Mouse (Mus musculus) heart, embryonic 14.5 days (tissue): ENCODE measurements at regions not wholly inside any gene's neighbourhood (a gene's known extent, or its start where the extent isn't known, plus 50 kb on each side); places are given as distances from the start of the nearest gene placed in this dataset.

Experiments used
- ATAC-seq: fragments of 200-750 bp; cut with Nextera tagmentation; 2 replicates; pipeline ENCODE4 v1.8.0; 2017; ENCODE audit warnings: low read depth, moderate TSS enrichment; ENCODE audit not compliant: insufficient number of reproducible peaks, insufficient read depth, low FRiP score
- H3K27ac ChIP-seq, 2 experiments: fragments of 200-500 bp in 1 of 2; fragments of 300-500 bp in 1 of 2; sonication (generic) in 1 of 2; replicated peaks in 1 of 2; 2 replicates each; pipeline ENCODE4 v1.5.1; 2012 to 2014; ENCODE audit warnings: low read depth in 2 of 2, low read length in 2 of 2, control low read depth in 1 of 2, mild to moderate bottlenecking in 1 of 2, mixed read lengths in 1 of 2; ENCODE audit not compliant: control insufficient read depth in 1 of 2, insufficient read depth in 1 of 2
- H3K27me3 ChIP-seq: fragments of 300-500 bp; sonication (generic); 2 replicates; pipeline ENCODE4 v1.6.1; 2014; ENCODE audit warnings: mild to moderate bottlenecking, low read length, control low read depth; ENCODE audit not compliant: control insufficient read depth, insufficient read depth
- H3K36me3 ChIP-seq: fragments of 300-500 bp; sonication (generic); 2 replicates; pipeline ENCODE4 v1.6.1; 2014; ENCODE audit warnings: mild to moderate bottlenecking, control low read depth, low read length, mixed read lengths; ENCODE audit not compliant: control insufficient read depth, insufficient read depth
- H3K4me1 ChIP-seq, 2 experiments: fragments of 200-500 bp in 1 of 2; fragments of 300-500 bp in 1 of 2; sonication (generic) in 1 of 2; 2 replicates each; pipeline ENCODE4 v1.6.1; 2012 to 2014; ENCODE audit warnings: low read length in 2 of 2, control low read depth in 1 of 2, mixed read lengths in 1 of 2; ENCODE audit not compliant: control insufficient read depth in 2 of 2, insufficient read depth in 2 of 2
- H3K4me2 ChIP-seq: fragments of 300-500 bp; sonication (generic); 2 replicates; pipeline ENCODE4 v1.6.1; 2014; ENCODE audit warnings: mild to moderate bottlenecking, low read length
- H3K4me3 ChIP-seq, 2 experiments: fragments of 200-500 bp in 1 of 2; fragments of 300-500 bp in 1 of 2; sonication (generic) in 1 of 2; 2 replicates each; pipeline ENCODE4 v1.5.1; 2012 to 2014; ENCODE audit warnings: low read length in 2 of 2, mild to moderate bottlenecking in 2 of 2, control low read depth in 1 of 2, low read depth in 1 of 2, moderate library complexity in 1 of 2; ENCODE audit not compliant: control insufficient read depth in 1 of 2, insufficient read depth in 1 of 2
- H3K9ac ChIP-seq: fragments of 300-500 bp; sonication (generic); 2 replicates; pipeline ENCODE4 v1.6.1; 2014; ENCODE audit warnings: mild to moderate bottlenecking, low read length
- H3K9me3 ChIP-seq: fragments of 300-500 bp; sonication (generic); 2 replicates; pipeline ENCODE4 v1.6.1; 2016; ENCODE audit warnings: low read length, control low read depth; ENCODE audit not compliant: control insufficient read depth
- WGBS: fragments of 180-500 bp; shearing (Covaris S2); extraction: QIAGEN DNeasy Blood & Tissue Kit; methylation state at CpG from one replicate; pipeline ENCODE4 v1.1.7; 2014; 5-methylcytosine and 5-hydroxymethylcytosine counted together

- Histone ChIP-seq H3K27me3 (no peaks in the 10 kb centered on the region), H3K27ac (no peak overlapping the region), H3K9ac (no peak overlapping the region), H3K9me3 (no peaks in the 10 kb centered on the region), H3K4me2 (no peak overlapping the region), H3K4me1 (no peaks in the 10 kb centered on the region), H3K4me3 (no peak overlapping the region), H3K36me3 (no peaks in the 10 kb centered on the region)
- WGBS: 73% methylated on average over 2 of the region's 2 CpGs
- no peak for ATAC-seq
These were observed 178.1 kb downstream of the 9330182O14Rik start for GRCm38 (mm10) chr15:40312226-40312625.

- Histone ChIP-seq H3K4me1 (no peaks in the 10 kb centered on the region), H3K4me3 (no peak overlapping the region), H3K27me3 (no peaks in the 10 kb centered on the region), H3K36me3 (no peaks in the 10 kb centered on the region), H3K27ac (no peak overlapping the region), H3K9me3 (no peaks in the 10 kb centered on the region), H3K4me2 (no peak overlapping the region), H3K9ac (no peak overlapping the region)
- ATAC-seq: no peak
- 66% methylated on average over 2 of the region's 2 CpGs for WGBS
These were observed 205.6 kb downstream of the 9330182O14Rik start for GRCm38 (mm10) chr15:40339746-40340145.

- no peak overlapping the region for H3K9ac ChIP-seq
- 64% methylated on average over 1 of the region's 1 CpGs for WGBS
- no peak overlapping the region for H3K4me3 ChIP-seq
- H3K4me2 ChIP-seq: no peak overlapping the region
- H3K4me1 ChIP-seq: no peaks in the 10 kb centered on the region
- no peak overlapping the region for H3K27ac ChIP-seq
- H3K27me3 ChIP-seq: no peaks in the 10 kb centered on the region
- H3K9me3 ChIP-seq: no peaks in the 10 kb centered on the region
- ATAC-seq: no peak
- no peaks in the 10 kb centered on the region for H3K36me3 ChIP-seq
These were observed 206.1 kb downstream of the 9330182O14Rik start for GRCm38 (mm10) chr15:40340269-40340668.

- Histone ChIP-seq H3K9me3 (no peaks in the 10 kb centered on the region), H3K4me1 (peaks cover 0 to 3% of the 10 kb centered on the region in 2 experiments; a peak in 1 of 4 replicates), H3K36me3 (no peaks in the 10 kb centered on the region), H3K9ac (no peak overlapping the region), H3K4me2 (no peak overlapping the region), H3K4me3 (no peak overlapping the region), H3K27ac (no peak overlapping the region), H3K27me3 (no peaks in the 10 kb centered on the region)
- no peak for ATAC-seq
These were observed 217.3 kb downstream of the 9330182O14Rik start for GRCm38 (mm10) chr15:40351473-40351872.

GRCm38 (mm10) chr15:40354802-40355487 is 220.8 kb downstream of the 9330182O14Rik start:
- Histone ChIP-seq H3K4me2 (no peak overlapping the region), H3K27me3 (no peaks in the 10 kb centered on the region), H3K9me3 (no peaks in the 10 kb centered on the region), H3K27ac (no peak overlapping the region), H3K36me3 (no peaks in the 10 kb centered on the region), H3K4me1 (peaks cover 4 to 13% of the 10 kb centered on the region in 2 experiments), H3K9ac (no peak overlapping the region), H3K4me3 (no peak overlapping the region)
- no peak for ATAC-seq
- WGBS: 55% methylated on average over 10 of the region's 10 CpGs

- Histone ChIP-seq H3K27ac (no peak overlapping the region), H3K27me3 (no peaks in the 10 kb centered on the region), H3K36me3 (no peaks in the 10 kb centered on the region), H3K4me1 (peaks cover 4 to 13% of the 10 kb centered on the region in 2 experiments), H3K4me3 (no peak overlapping the region), H3K9me3 (no peaks in the 10 kb centered on the region), H3K4me2 (no peak overlapping the region), H3K9ac (no peak overlapping the region)
- 84% methylated on average over 3 of the region's 3 CpGs for WGBS
- ATAC-seq: no peak
These were observed 221.9 kb downstream of the 9330182O14Rik start for GRCm38 (mm10) chr15:40356096-40356495.

GRCm38 (mm10) chr15:40358341-40358740 is 224.2 kb downstream of the 9330182O14Rik start:
- Histone ChIP-seq H3K9me3 (no peaks in the 10 kb centered on the region), H3K9ac (no peak overlapping the region), H3K27ac (no peak overlapping the region), H3K4me1 (peaks cover 4 to 22% of the 10 kb centered on the region in 2 experiments), H3K4me3 (no peak overlapping the region), H3K4me2 (peak overlapping the region; percentile 25; the same call in 1 of the 2 replicates), H3K36me3 (no peaks in the 10 kb centered on the region), H3K27me3 (no peaks in the 10 kb centered on the region)
- ATAC-seq: no peak
- 22% methylated on average over 2 of the region's 2 CpGs for WGBS
